Comparison of ENCODE assay signal across 26 mouse cellular contexts in the genomic region with DNA sequence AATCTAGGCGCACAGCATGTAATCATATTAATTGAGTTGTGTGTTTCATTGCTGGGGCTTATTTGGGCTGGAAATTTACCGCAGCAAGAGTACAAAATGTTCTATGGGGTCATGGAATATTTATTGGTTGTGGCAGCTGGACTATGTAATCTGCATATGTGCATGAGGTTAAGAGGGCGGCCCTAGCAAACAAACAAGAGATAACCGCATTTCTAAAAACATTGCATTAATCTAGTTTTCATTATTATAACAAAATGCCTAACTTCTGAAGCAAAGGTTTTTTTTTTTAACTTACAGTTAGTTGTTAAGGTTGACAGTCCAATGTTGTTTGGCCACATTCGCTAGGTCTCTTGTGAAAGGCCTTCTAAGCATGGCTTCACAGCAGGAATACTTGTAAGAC. TPM values are rescaled to one million over a fixed set of nuclear protein-coding genes. Genes with fewer than 3 reads are reported as not detected.
A peak's percentile ranks its signal among the peaks of the same experiment; 100 is the strongest.
DNase-seq lines count a peak whose midpoint lies in the region; ATAC-seq and TF ChIP-seq lines count a peak whose summit lies in the region.
"Had no signal": no experiment of that assay in that cellular context is flagged by ENCODE, and none has a peak within 500 bp of the region (broad histone marks: within the 10 kb centered on the region; RNA-seq: fewer than 3 reads in every experiment).

No protein-coding gene starts in this region.

- H3K4me2 ChIP-seq in kidney, embryonic 15.5 days = no peak overlapping the region
- H3K4me2 ChIP-seq: embryonic facial prominence, embryonic 12.5 days; embryonic facial prominence, embryonic 15.5 days; heart, embryonic 11.5 days; hindbrain, embryonic 12.5 days had no signal

- no peak overlapping the region for H3K9ac ChIP-seq in kidney, embryonic 15.5 days
- H3K9ac ChIP-seq: embryonic facial prominence, embryonic 12.5 days; embryonic facial prominence, embryonic 15.5 days; forebrain, postnatal 0 days; hindbrain, embryonic 12.5 days had no signal

- intact Hi-C loops in gastrocnemius, postnatal 14 days (cut with DNase I; ENCODE audit: low total_unique reads) = no loop called here

- 84% methylated on average over 5 of the region's 5 CpGs for WGBS in kidney, adult 2 months
- 80% methylated on average over 5 of the region's 5 CpGs for WGBS in kidney, embryonic 15.5 days

- peak; percentile 30 for DNase-seq in kidney, adult 2 months
- peak; percentile 27 for DNase-seq in kidney, postnatal 14 days
- no peak for DNase-seq in kidney, adult 11 months
- peak; percentile 39 for DNase-seq in R1 (ENCODE audit: low read depth, low spot score)
- DNase-seq in gastrocnemius, postnatal 14 days = no peak
- DNase-seq: adrenal gland, adult 2 months; adrenal gland, postnatal 14 days; cerebellum, adult 11 months; cerebellum, adult 2 months; cerebellum, adult 9-11 months; cerebellum, postnatal 25 days; forebrain, postnatal 0 days; gastrocnemius, adult 2 months; gastrocnemius, postnatal 25 days had no signal

- TF ChIP-seq POLR2A in kidney, adult 2 months (IDR thresholded peaks at IDR 0.05; ENCODE audit: low read depth, low read length) = no peak

- H3K9me3 ChIP-seq in kidney, embryonic 15.5 days (replicated peaks) = no peaks in the 10 kb centered on the region
- H3K9me3 ChIP-seq: embryonic facial prominence, embryonic 12.5 days; embryonic facial prominence, embryonic 15.5 days; G1E; hindbrain, embryonic 12.5 days had no signal

- TF ChIP-seq CTCF in kidney, adult 2 months (conservative IDR thresholded peaks at IDR 0.05; ENCODE audit: insufficient read depth, insufficient read length, low read depth, low read length) = no peak

- no peak overlapping the region for H3K27ac ChIP-seq in kidney, adult 2 months (ENCODE audit: insufficient read depth, low read depth, low read length)
- H3K27ac ChIP-seq in kidney, embryonic 15.5 days = no peak overlapping the region
- H3K27ac ChIP-seq: embryonic facial prominence, embryonic 12.5 days; embryonic facial prominence, embryonic 15.5 days; gastrocnemius, adult 2 months; hindbrain, embryonic 12.5 days; hindbrain, postnatal 0 days had no signal

- no peaks in the 10 kb centered on the region for H3K36me3 ChIP-seq in kidney, adult 2 months (ENCODE audit: control insufficient read depth, insufficient read depth, low read length)
- no peaks in the 10 kb centered on the region for H3K36me3 ChIP-seq in kidney, embryonic 15.5 days
- H3K36me3 ChIP-seq: embryonic facial prominence, embryonic 12.5 days; embryonic facial prominence, embryonic 15.5 days; G1E; hindbrain, embryonic 12.5 days had no signal

- H3K4me1 ChIP-seq in kidney, adult 2 months (ENCODE audit: control insufficient read depth, insufficient read depth, low read length) = no peaks in the 10 kb centered on the region
- no peaks in the 10 kb centered on the region for H3K4me1 ChIP-seq in kidney, embryonic 15.5 days
- H3K4me1 ChIP-seq: embryonic facial prominence, embryonic 12.5 days; embryonic facial prominence, embryonic 15.5 days; hindbrain, embryonic 12.5 days had no signal

- no peak overlapping the region for H3K4me3 ChIP-seq in kidney, adult 2 months (ENCODE audit: insufficient read depth, low read depth, low read length)
- no peak overlapping the region for H3K4me3 ChIP-seq in kidney, embryonic 15.5 days (replicated peaks)
- H3K4me3 ChIP-seq: embryonic facial prominence, embryonic 12.5 days; embryonic facial prominence, embryonic 15.5 days; gastrocnemius, adult 2 months; hindbrain, embryonic 12.5 days had no signal

- ATAC-seq in kidney, embryonic 15.5 days (replicated peaks; ENCODE audit: low FRiP score) = no peak
- ATAC-seq: forebrain, embryonic 14.5 days; forebrain, postnatal 0 days; hindbrain, postnatal 0 days; inflammation-experienced regulatory T-cells, adult 6 months; Patski had no signal

- H3K27me3 ChIP-seq in kidney, adult 2 months (replicated peaks; ENCODE audit: control insufficient read depth, insufficient read depth, low read length) = no peaks in the 10 kb centered on the region
- no peaks in the 10 kb centered on the region for H3K27me3 ChIP-seq in kidney, embryonic 15.5 days
- H3K27me3 ChIP-seq: embryonic facial prominence, embryonic 12.5 days; embryonic facial prominence, embryonic 15.5 days; hindbrain, embryonic 12.5 days; Patski had no signal

RNA-seq across cellular contexts. Expression of a gene that starts 47.2 kb away (rescaled TPM):
- 19.8 and 23.1 TPM in 2 replicates for polyA plus RNA-seq in kidney, adult 2 months (2012; rRNA removed)
- polyA plus RNA-seq in kidney, embryonic 15.5 days (2015; fragmentation: Nextera tagmentation; extraction: Ambion mirVana) = 42.3 and 44.7 TPM in 2 replicates
- 10 to 100 TPM; 15.0 to 16.0 TPM for total RNA-seq in gastrocnemius, postnatal 14 days (2021)

RNA-seq across cellular contexts. Expression of a gene that starts 55.5 kb away (rescaled TPM):
- polyA plus RNA-seq in kidney, adult 2 months (2012; rRNA removed) = not detected in 2 replicates
- polyA plus RNA-seq in kidney, embryonic 15.5 days (2015; fragmentation: Nextera tagmentation; extraction: Ambion mirVana) = 0.33 and 0.38 TPM in 2 replicates
- not detected for total RNA-seq in gastrocnemius, postnatal 14 days (2021)
- total RNA-seq: adrenal gland, adult 2 months; gastrocnemius, adult 2 months; gastrocnemius, postnatal 25 days; heart, postnatal 25 days; hematopoietic stem cell, adult 5-6 weeks had no signal

RNA-seq across cellular contexts. Expression of a gene that starts 59.3 kb away (rescaled TPM):
- 6.1 and 7.4 TPM in 2 replicates for polyA plus RNA-seq in kidney, adult 2 months (2012; rRNA removed)
- 8.2 and 10.4 TPM in 2 replicates for polyA plus RNA-seq in kidney, embryonic 15.5 days (2015; fragmentation: Nextera tagmentation; extraction: Ambion mirVana)
- 10 to 100 TPM; 14.9 to 19.1 TPM for total RNA-seq in gastrocnemius, postnatal 14 days (2021)

Comparison
In these comparisons a context has a peak if more than half of its experiments do, and no peak if none do; other contexts are left out.
1. DNase-seq: peak in kidney, adult 2 months (single experiment), kidney, postnatal 14 days (single experiment) and R1 (single experiment); none in kidney, adult 11 months (single experiment) and gastrocnemius, postnatal 14 days (single experiment).